Mouse (Mus musculus): ENCODE results near the gene Cacng4.

Cacng4 gene

GRCm38 (mm10) chr11:107794547-107795269, at the start of gene Cacng4:
TSS of gene Cacng4 (minus strand) at chr11:107794557.
- DNase-seq (ENCODE audit: low spot score): peak; percentile 63

- DNase-seq (ENCODE audit: low spot score): no peak
Measured at GRCm38 (mm10) chr11:107833351-107834040, 39.1 kb upstream of the Cacng4 start.

- DNase-seq (ENCODE audit: low spot score): peak; percentile 61
Measured at GRCm38 (mm10) chr11:107817196-107817595, 22.8 kb upstream of the Cacng4 start.

- peak; percentile 56 for DNase-seq (ENCODE audit: low spot score)
Measured at GRCm38 (mm10) chr11:107812941-107813648, 18.7 kb upstream of the Cacng4 start.

GRCm38 (mm10) chr11:107812429-107812828, 18.1 kb upstream of the Cacng4 start:
- DNase-seq (ENCODE audit: low spot score): no peak

GRCm38 (mm10) chr11:107808508-107808907, 14.2 kb upstream of the Cacng4 start:
- no peak for DNase-seq (ENCODE audit: low spot score)

GRCm38 (mm10) chr11:107806058-107806457, 11.7 kb upstream of the Cacng4 start:
- no peak for DNase-seq (ENCODE audit: low spot score)

- no peak for DNase-seq (ENCODE audit: low spot score)
Measured at GRCm38 (mm10) chr11:107801946-107802345, 7.6 kb upstream of the Cacng4 start.

- DNase-seq (ENCODE audit: low spot score): no peak
Measured at GRCm38 (mm10) chr11:107799331-107799730, 5.0 kb upstream of the Cacng4 start.

GRCm38 (mm10) chr11:107796346-107796745, 2.0 kb upstream of the Cacng4 start:
- no peak for DNase-seq (ENCODE audit: low spot score)

GRCm38 (mm10) chr11:107795384-107796035, 1.2 kb upstream of the Cacng4 start:
- DNase-seq (ENCODE audit: low spot score): peak; percentile 65

GRCm38 (mm10) chr11:107794103-107794493, 259 bp downstream of the Cacng4 start:
- peak; percentile 63 for DNase-seq (ENCODE audit: low spot score)

- DNase-seq (ENCODE audit: low spot score): peak; percentile 60
Measured at GRCm38 (mm10) chr11:107793200-107794102, 906 bp downstream of the Cacng4 start.

GRCm38 (mm10) chr11:107792136-107792535, 2.2 kb downstream of the Cacng4 start:
- no peak for DNase-seq (ENCODE audit: low spot score)

- DNase-seq (ENCODE audit: low spot score): no peak
Measured at GRCm38 (mm10) chr11:107785761-107786160, 8.6 kb downstream of the Cacng4 start.

- no peak for DNase-seq (ENCODE audit: low spot score)
Measured at GRCm38 (mm10) chr11:107785288-107785687, 9.1 kb downstream of the Cacng4 start.

- DNase-seq (ENCODE audit: low spot score): no peak
Measured at GRCm38 (mm10) chr11:107783861-107784754, 10.2 kb downstream of the Cacng4 start.

GRCm38 (mm10) chr11:107782591-107782990, 11.8 kb downstream of the Cacng4 start:
- no peak for DNase-seq (ENCODE audit: low spot score)

GRCm38 (mm10) chr11:107778859-107779258, 15.5 kb downstream of the Cacng4 start:
- DNase-seq (ENCODE audit: low spot score): no peak

GRCm38 (mm10) chr11:107777487-107777886, 16.9 kb downstream of the Cacng4 start:
- no peak for DNase-seq (ENCODE audit: low spot score)

Data from testis, postnatal 10 days (tissue).